8 mouse cellular contexts compared by ENCODE assay signal in genomic region chr8:12672056-12672881, GRCm38 (mm10). TPM values are rescaled to one million over a fixed set of nuclear protein-coding genes. Genes with fewer than 3 reads are reported as not detected.
DNase-seq lines count a peak whose midpoint lies in the region; ATAC-seq and TF ChIP-seq lines count a peak whose summit lies in the region.

Tubgcp3 (minus strand) TSS chr8:12672248.

- H3K9ac ChIP-seq in MEL (ENCODE audit: control insufficient read depth, low read depth, low read length, poor library complexity, severe bottlenecking), result peak within 1 kb of the TSS; percentile 94
- H3K9ac ChIP-seq in lung, embryonic 16.5 days (ENCODE audit: low read length), result peak within 1 kb of the TSS; percentile 94

- H3K79me2 ChIP-seq in MEL (ENCODE audit: control insufficient read depth, insufficient read depth, low read length, poor library complexity), result peaks cover 41% of the 10 kb centered on the region

- DNase-seq in MEL (ENCODE audit: low read depth, low spot score), result peak; percentile 92
- DNase-seq in cerebellum, adult 2 months, result peak; percentile 90 to 93
- peak; percentile 95 for DNase-seq in forelimb bud, embryonic 11.5 days (ENCODE audit: low read depth, low spot score)
- peak; percentile 69 for DNase-seq in layer of hippocampus, adult 9-10 months (ENCODE audit: low spot score)
- DNase-seq in ovary, postnatal 10 days (ENCODE audit: low spot score), result peak; percentile 67
- DNase-seq in thymus, postnatal 10 days (ENCODE audit: low spot score in 2 of 2), result peak; percentile 61 to 87

- TF ChIP-seq POLR2A in MEL (IDR thresholded peaks at IDR 0.05; ENCODE audit: control insufficient read depth in 1 of 2, insufficient read depth in 1 of 2, low read depth in 1 of 2, low read length in 2 of 2, poor library complexity in 1 of 2), result peak; percentile 84 to 85; a peak in 3 of 4 replicates
- peak; percentile 81 for TF ChIP-seq POLR2A in cerebellum, adult 2 months (IDR thresholded peaks at IDR 0.05; ENCODE audit: borderline replicate concordance, insufficient read depth, low read length)

- peaks cover 6 to 8% of the 10 kb centered on the region in 2 experiments for H3K36me3 ChIP-seq in MEL (ENCODE audit: control insufficient read depth in 1 of 2, insufficient read depth in 2 of 2, low read length in 2 of 2)
- H3K36me3 ChIP-seq in lung, embryonic 16.5 days (ENCODE audit: control insufficient read depth, insufficient read depth, low read length), result no peaks in the 10 kb centered on the region

- TF ChIP-seq CTCF in MEL (IDR thresholded peaks at IDR 0.05 in 2 of 3, conservative IDR thresholded peaks at IDR 0.05 in 1 of 3; ENCODE audit: control insufficient read depth in 1 of 3, insufficient read depth in 1 of 3, low read depth in 2 of 3, low read length in 3 of 3, poor library complexity in 1 of 3, severe bottlenecking in 1 of 3), result no peak
- no peak for TF ChIP-seq CTCF in cerebellum, adult 2 months (IDR thresholded peaks at IDR 0.05; ENCODE audit: borderline replicate concordance, insufficient read depth, low read depth, low read length)

- peak within 1 kb of the TSS; percentile 56 for H3K27ac ChIP-seq in MEL (ENCODE audit: control insufficient read depth, low read depth, low read length)
- peak within 1 kb of the TSS; percentile 63 for H3K27ac ChIP-seq in cerebellum, adult 2 months (ENCODE audit: insufficient read depth, low read length)
- peak within 1 kb of the TSS; percentile 48 for H3K27ac ChIP-seq in lung, embryonic 16.5 days (ENCODE audit: low read length)

- H3K4me2 ChIP-seq in lung, embryonic 16.5 days (ENCODE audit: low read depth, low read length), result peak within 1 kb of the TSS; percentile 59

- peaks cover 2 to 9% of the 10 kb centered on the region in 2 experiments; a peak in 3 of 4 replicates for H3K4me1 ChIP-seq in MEL (ENCODE audit: control insufficient read depth in 1 of 2, insufficient read depth in 2 of 2, low read length in 2 of 2)
- H3K4me1 ChIP-seq in cerebellum, adult 2 months (ENCODE audit: control insufficient read depth, insufficient read depth, low read length), result peaks cover 4% of the 10 kb centered on the region; the same call in 1 of the 2 replicates
- H3K4me1 ChIP-seq in lung, embryonic 16.5 days (replicated peaks; ENCODE audit: control insufficient read depth, insufficient read depth, low read length), result peaks cover 12% of the 10 kb centered on the region

- TF ChIP-seq RAD21 in MEL (IDR thresholded peaks at IDR 0.05; ENCODE audit: low read depth, low read length), result no peak

- WGBS in cerebellum, adult 2 months, result under 1% methylated on average over 65 of the region's 65 CpGs
- WGBS in lung, embryonic 16.5 days, result under 1% methylated on average over 65 of the region's 65 CpGs

- H3K4me3 ChIP-seq in MEL (ENCODE audit: control insufficient read depth in 1 of 2, insufficient read depth in 1 of 2, low read depth in 2 of 2, low read length in 2 of 2), result peak within 1 kb of the TSS; percentile 66 to 93
- H3K4me3 ChIP-seq in cerebellum, adult 2 months (replicated peaks; ENCODE audit: insufficient read depth, low read depth, low read length), result peak within 1 kb of the TSS; percentile 66
- H3K4me3 ChIP-seq in lung, embryonic 16.5 days (ENCODE audit: low read length), result peak within 1 kb of the TSS; percentile 96

- peak; percentile 77 to 88 for ATAC-seq in hematopoietic stem cell, adult 5-6 weeks (replicated peaks in 1 of 2; ENCODE audit: insufficient read depth in 1 of 2, low FRiP score in 2 of 2, low TSS enrichment in 1 of 2, low read depth in 1 of 2, poor library complexity in 2 of 2, severe bottlenecking in 2 of 2)
- peak; percentile 95 for ATAC-seq in lung, embryonic 16.5 days (ENCODE audit: low read depth)

- H3K9me3 ChIP-seq in MEL (replicated peaks; ENCODE audit: insufficient read depth, low read length), result no peaks in the 10 kb centered on the region
- no peaks in the 10 kb centered on the region for H3K9me3 ChIP-seq in lung, embryonic 16.5 days (ENCODE audit: control insufficient read depth, low read length)

- TF ChIP-seq EP300 in MEL (IDR thresholded peaks at IDR 0.05; ENCODE audit: low read depth in 1 of 2, low read length in 2 of 2), result no peak

- H3K27me3 ChIP-seq in MEL (ENCODE audit: control insufficient read depth in 1 of 2, insufficient read depth in 2 of 2, low read length in 2 of 2), result no peaks in the 10 kb centered on the region; a peak in 1 of 4 replicates
- no peaks in the 10 kb centered on the region for H3K27me3 ChIP-seq in cerebellum, adult 2 months (ENCODE audit: control insufficient read depth, insufficient read depth, low read length)
- peaks cover 5% of the 10 kb centered on the region; the same call in 1 of the 2 replicates for H3K27me3 ChIP-seq in lung, embryonic 16.5 days (ENCODE audit: control insufficient read depth, insufficient read depth, low read depth, low read length)

TF ChIP-seq in MEL, 35 proteins besides CTCF, POLR2A, EP300 and RAD21:
- TF ChIP-seq TBP (IDR thresholded peaks at IDR 0.05; ENCODE audit: low read depth, low read length) (peak; percentile 64), ZKSCAN1 (IDR thresholded peaks at IDR 0.05; ENCODE audit: low read depth, low read length) (no peak), MAFK (IDR thresholded peaks at IDR 0.05; ENCODE audit: borderline replicate concordance, low read depth, low read length) (no peak), RCOR1 (IDR thresholded peaks at IDR 0.05; ENCODE audit: low read depth, low read length) (no peak), E2F4 (IDR thresholded peaks at IDR 0.05; ENCODE audit: borderline replicate concordance, low read depth, low read length) (peak; percentile 80; the same call in 1 of the 2 replicates), MAZ (IDR thresholded peaks at IDR 0.05; ENCODE audit: low read depth, low read length) (no peak), POLR2AphosphoS2 (IDR thresholded peaks at IDR 0.05; ENCODE audit: low read length) (0 out of 2 replicates have a peak, but pooled peaks have one; percentile 39), GABPA (IDR thresholded peaks at IDR 0.05; ENCODE audit: low read depth, low read length) (no peak), BHLHE40 (IDR thresholded peaks at IDR 0.05; ENCODE audit: borderline replicate concordance, low read depth, low read length) (no peak), GATA1 (IDR thresholded peaks at IDR 0.05; ENCODE audit: low read depth, low read length) (no peak), MYB (IDR thresholded peaks at IDR 0.05; ENCODE audit: low read depth, low read length) (no peak), KAT2A (conservative IDR thresholded peaks at IDR 0.05; ENCODE audit: low read depth, low read length) (no peak; the same call in 1 of the 2 replicates), MEF2A (IDR thresholded peaks at IDR 0.05; ENCODE audit: extremely low read depth, insufficient replicate concordance, low read depth, low read length, poor library complexity, severe bottlenecking) (no peak), POLR2AphosphoS5 (IDR thresholded peaks at IDR 0.05; ENCODE audit: borderline replicate concordance, low read depth, low read length) (no peak), TCF12 (IDR thresholded peaks at IDR 0.05; ENCODE audit: low read depth, low read length) (no peak), SIN3A (IDR thresholded peaks at IDR 0.05; ENCODE audit: low read length) (no peak; the same call in none of the 2 replicates), ZC3H11A (IDR thresholded peaks at IDR 0.05; ENCODE audit: low read depth, low read length) (no peak), TAL1 (IDR thresholded peaks at IDR 0.05; ENCODE audit: low read length) (no peak), MXI1 (IDR thresholded peaks at IDR 0.05; ENCODE audit: low read depth, low read length) (peak; percentile 68; the same call in 1 of the 2 replicates), MYC (IDR thresholded peaks at IDR 0.05; ENCODE audit: low read depth, low read length) (no peak), ELF1 (IDR thresholded peaks at IDR 0.05; ENCODE audit: low read depth, low read length) (peak; percentile 96), NELFE (IDR thresholded peaks at IDR 0.05; ENCODE audit: low read depth, low read length) (peak; percentile 56), MAX (IDR thresholded peaks at IDR 0.05; ENCODE audit: low read length) (no peak; the same call in 1 of the 2 replicates), USF2 (IDR thresholded peaks at IDR 0.05; ENCODE audit: borderline replicate concordance in 1 of 2, insufficient read depth in 1 of 2, low read depth in 1 of 2, low read length in 2 of 2) (no peak), JUND (IDR thresholded peaks at IDR 0.05; ENCODE audit: low read depth, low read length) (no peak), USF1 (IDR thresholded peaks at IDR 0.05; ENCODE audit: low read depth, low read length) (no peak), ETS1 (IDR thresholded peaks at IDR 0.05; ENCODE audit: low read depth, low read length) (no peak), UBTF (IDR thresholded peaks at IDR 0.05; ENCODE audit: borderline replicate concordance, insufficient read depth, low read depth, low read length) (no peak), HCFC1 (IDR thresholded peaks at IDR 0.05; ENCODE audit: low read depth, low read length) (peak; percentile 88), NRF1 (IDR thresholded peaks at IDR 0.05; ENCODE audit: insufficient read depth, low read depth, low read length, poor library complexity, severe bottlenecking) (peak; percentile 80), CHD2 (IDR thresholded peaks at IDR 0.05; ENCODE audit: low read length) (no peak), CHD1 (IDR thresholded peaks at IDR 0.05; ENCODE audit: low read depth, low read length) (no peak), SMC3 (IDR thresholded peaks at IDR 0.05; ENCODE audit: low read depth, low read length) (no peak), ZNF384 (IDR thresholded peaks at IDR 0.05; ENCODE audit: low read depth, low read length) (no peak), ZMIZ1 (IDR thresholded peaks at IDR 0.05; ENCODE audit: low read depth, low read length) (no peak)

RNA-seq across cellular contexts. Expression of gene Tubgcp3, which starts in this region (rescaled TPM):
- 39.2 and 43.6 TPM in 2 replicates for total RNA-seq in MEL (2012; rRNA removed)
- polyA plus RNA-seq in MEL (2012; ENCODE audit: insufficient read depth in 1 of 2, insufficient read length in 2 of 2, low read depth in 1 of 2, low replicate concordance in 2 of 2, missing spikeins in 1 of 2), result 10 to 100 TPM; 60.2 to 87.7 TPM
- 56.0 and 60.1 TPM in 2 replicates for polyA plus RNA-seq in cerebellum, adult 2 months (2012; rRNA removed)
- 56.3 and 61.8 TPM in 2 replicates for total RNA-seq in hematopoietic stem cell, adult 5-6 weeks (2017)
- 45.3 and 47.4 TPM in 2 replicates for polyA plus RNA-seq in lung, embryonic 16.5 days (2015; fragmentation: Nextera tagmentation; extraction: Ambion mirVana)

Comparison
In these comparisons a context has a peak if more than half of its experiments do, and no peak if none do; other contexts are left out.
1. Peak in every context shown above with its lines: DNase-seq, ATAC-seq, H3K4me3 ChIP-seq and H3K27ac ChIP-seq.